Mouse (Mus musculus) cerebellum, postnatal 36 days (tissue): Measurements from ENCODE around the gene Iqgap1.

Experiments used
- DNase-seq, 2 experiments: peaks; one replicate each; pipeline ENCODE4 v3.0.0; 2021 to 2022; ENCODE audit warnings: mixed read lengths in 2 of 2

The Iqgap1 gene

DNA sequence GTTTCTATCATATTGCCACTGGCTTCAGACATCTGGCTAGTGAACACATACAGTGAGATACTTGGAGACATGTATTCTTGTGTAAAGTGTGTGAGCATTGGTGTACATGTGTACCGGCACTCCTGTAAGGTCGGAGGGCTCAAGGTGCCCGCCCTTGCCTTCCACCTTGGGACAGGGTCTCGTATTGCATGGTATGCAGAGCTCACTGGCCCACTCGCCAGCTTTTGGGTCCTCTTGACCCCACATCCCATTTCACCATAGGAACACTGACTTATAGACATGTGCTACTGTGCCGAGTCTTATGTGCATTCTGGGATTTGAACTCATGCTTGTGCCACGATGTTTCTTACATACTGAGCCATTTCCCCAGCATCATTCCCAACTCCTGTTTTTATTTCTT lies 115.4 kb downstream of the Iqgap1 start:
- no peak for DNase-seq

DNA sequence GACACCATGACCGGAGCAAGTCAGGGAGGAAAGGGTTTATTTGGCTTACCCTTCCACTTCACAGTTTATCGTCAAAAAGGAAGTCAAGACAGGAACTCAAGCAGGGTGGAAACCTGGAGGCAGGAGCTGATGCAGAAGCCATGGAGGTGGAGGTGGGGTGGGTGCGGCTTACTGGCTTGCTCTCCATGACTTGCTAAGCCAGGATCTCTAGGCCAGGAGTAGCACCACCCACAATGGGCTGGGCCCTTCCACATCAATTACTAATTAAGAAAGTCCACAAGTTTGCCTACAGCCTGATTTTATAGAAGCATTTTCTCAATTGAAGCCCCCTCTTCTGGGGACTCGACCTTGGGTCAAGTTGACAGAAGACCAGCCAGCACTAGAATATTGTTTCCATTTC lies 121.7 kb downstream of the Iqgap1 start:
- no peak for DNase-seq

DNA sequence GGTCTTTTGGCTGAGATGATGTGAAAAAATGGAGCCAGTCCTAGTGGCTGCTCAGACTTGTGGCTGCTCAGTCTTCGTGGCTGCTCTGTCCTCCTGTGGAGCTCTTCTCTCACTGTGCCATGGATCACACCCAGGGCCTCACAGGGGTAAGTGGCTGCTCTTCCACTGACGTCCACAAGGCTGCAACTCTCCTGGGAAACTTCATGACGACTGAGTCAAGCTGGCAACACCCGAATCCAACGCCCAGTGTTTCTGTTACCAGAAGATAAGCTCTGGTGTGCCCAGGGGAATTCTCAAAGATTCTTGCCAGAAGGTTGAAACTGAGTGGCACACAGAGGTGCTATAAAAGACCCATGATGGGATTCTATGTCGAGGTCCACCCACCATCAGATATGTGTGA lies 123.3 kb downstream of the Iqgap1 start:
- no peak for DNase-seq

DNA sequence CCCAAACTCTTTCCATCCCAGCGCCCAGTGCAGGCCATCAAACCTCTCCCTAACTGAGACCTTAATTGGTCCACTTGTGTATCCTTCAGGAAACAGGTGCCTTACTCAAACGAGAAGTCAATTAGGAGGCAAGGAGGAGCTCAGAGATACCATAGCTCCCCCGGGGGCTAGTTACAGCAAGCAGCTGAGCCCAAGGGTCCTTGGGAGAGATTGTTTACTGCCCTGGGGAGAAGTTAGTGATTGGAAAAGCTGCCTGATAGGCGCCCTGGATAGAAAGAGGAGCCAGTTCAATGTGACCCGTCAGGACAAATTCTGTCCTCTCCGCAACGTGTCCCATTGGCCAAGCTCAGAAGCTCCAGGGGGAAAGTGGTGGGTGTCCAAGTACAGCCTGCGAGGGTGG lies 126.1 kb downstream of the Iqgap1 start:
- no peak for DNase-seq

DNA sequence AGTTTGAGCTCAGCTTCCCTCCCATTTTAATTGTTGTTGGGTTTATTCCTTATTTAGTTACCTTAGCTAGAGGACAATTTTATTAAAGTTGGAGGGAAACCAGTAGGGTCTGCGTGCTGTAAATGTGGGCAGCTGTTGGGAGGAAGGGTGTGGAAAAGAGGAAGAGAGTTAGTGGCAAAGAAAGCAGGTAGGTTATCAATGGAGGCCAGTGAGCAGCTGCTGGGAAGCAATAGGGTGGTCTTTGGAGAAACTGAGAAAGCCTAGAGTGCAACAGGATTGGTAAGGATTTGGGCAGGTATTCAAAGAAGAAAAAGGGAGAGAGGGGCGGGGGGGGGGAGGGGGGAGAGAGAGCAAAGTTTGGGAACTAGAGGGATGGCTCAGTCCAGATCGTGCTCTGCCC lies 126.8 kb downstream of the Iqgap1 start:
- no peak for DNase-seq

DNA sequence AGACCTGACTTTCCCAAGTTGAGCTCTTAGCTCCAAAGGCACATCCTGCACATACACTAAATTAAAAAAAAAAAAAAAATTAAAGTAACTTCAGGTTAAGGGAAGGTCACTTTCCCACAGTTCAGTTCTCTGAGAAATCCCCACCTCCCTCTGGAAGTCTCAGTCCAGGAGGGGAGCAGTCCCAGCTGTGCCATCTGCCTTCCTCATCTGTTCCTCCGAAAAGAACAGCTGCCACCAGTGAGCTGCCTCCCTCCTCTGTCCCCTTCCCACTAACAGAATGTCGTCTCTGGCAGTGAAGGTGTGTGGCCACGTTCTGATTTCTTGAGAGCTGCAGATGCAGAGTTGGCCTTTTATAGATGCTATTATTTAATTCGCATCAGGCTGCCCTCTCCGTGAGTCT lies 127.9 kb downstream of the Iqgap1 start:
- no peak for DNase-seq

DNA sequence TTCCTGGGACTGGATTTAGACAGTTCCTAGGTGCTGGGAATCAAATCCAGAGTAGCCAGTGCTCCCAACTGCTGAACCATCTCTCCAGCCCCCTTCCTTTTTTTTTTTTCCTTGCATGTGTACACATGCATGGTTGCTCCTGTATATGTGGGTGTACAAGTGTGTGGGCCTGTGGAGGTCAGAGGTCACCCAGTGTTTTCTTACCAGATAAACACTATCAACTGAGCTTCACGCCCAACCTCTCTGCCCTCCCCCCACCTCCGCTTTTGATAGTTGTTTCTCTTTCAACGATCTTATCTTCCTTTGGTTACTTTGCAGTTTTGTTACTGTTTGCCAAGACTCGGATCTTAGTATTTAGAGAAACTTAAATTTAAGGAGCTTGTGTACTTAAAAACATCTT lies 128.9 kb downstream of the Iqgap1 start:
- no peak for DNase-seq

DNA sequence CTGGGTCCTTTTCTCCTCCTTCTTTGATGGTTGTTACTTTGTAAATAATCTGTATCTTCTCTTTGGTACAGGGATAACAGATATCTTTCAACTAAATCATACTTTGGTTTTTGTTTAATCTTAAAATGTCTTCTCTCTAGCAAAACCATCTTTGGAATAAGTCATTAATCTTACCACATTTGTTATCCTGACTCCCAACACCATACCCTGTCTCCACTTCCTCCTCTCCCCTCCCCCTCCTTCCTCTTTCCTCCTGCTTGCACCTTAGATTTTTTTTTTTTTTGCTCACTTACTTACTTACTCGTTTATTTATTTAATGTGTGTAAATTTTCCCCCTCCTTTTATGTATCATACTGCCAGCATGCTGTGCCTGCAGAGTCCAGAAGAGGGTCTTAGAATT lies 129.4 kb downstream of the Iqgap1 start:
- no peak for DNase-seq

DNA sequence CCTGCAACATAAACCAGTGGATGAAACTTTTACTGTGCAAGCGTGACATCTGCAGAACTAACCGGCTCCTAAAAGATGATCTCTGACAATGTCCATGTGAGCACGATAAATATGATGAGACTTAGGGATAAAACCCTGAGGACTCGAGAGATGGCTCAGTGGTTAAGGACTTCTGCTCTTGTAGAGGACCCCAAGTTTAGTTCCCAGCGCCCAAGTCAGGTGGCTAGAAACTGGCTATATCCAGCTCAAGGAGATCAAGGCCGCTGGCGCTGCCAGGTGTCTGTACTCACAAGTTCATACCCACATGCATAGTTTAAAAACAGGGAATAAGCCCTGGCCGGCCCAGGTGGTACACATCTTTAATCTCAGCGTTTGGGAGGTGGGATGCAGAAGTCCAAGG lies 133.3 kb downstream of the Iqgap1 start:
- no peak for DNase-seq

DNA sequence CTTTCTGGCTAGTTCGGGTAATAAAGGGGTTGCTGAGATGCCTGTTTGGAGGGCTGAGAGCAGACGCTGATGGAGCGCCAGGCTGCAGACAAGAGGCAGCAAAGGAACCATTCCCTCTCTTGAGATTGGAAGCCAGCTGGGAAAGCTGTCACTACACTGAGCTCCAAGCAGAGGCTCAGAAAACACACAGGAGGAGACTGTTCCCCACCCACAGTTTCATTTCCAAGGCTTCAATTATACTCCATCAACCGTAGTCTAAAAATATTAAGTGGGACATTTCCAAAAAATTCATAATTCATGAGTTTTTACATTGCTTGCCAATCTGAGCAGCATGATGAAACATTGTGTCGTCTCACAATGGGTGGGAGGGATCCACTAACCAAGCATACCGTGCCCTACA lies 134.6 kb downstream of the Iqgap1 start:
- no peak for DNase-seq

DNA sequence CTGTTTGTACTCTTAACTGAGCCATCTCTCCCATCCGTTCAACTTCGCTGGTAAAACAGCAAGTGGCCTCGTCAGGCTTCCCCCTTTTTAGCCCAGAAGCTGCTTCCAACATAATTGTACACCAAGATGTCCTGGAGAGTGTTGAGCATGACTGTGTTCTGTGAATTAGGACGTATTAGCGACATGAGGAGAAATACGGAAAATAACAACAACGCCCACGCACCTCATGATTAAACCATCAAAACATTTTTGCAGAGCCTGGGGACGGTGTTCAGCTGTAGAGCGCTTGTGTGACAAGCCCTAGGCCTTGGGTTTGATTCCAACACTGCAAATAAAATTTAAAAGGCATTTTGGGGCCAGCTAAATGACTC lies 136.6 kb downstream of the Iqgap1 start:
- no peak for DNase-seq

DNA sequence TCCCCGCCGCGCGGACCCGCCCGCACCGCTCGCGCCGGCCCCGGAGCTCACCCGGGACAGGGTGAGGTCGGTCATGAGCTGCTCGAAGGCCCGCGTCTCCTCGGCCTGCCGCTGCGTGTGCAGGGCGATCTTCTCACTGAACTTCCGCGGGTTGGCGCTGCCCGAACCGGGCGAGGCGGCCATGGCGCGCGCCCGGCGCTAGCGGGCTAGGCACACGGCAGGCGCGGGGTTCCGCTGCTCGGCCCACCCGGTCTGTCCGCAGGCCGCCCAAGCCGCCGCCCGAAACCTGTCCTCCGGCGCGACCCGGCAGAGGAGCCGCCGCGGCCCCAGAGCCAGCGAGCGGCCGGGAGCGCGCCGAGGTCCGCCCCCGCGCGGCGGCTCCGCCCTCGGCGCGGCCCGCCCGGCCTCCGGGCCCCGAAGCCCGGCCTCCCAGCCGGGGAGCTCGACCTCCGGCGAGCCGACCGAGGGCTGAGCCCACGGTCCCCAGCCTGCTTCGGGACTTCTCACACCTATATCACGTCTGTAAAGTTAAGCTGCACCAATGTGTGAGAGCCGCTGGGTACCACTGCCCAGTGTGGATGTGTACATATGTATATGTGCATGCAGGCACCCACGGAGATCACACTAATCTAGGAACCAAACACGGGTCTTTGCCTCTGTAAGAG lies 137.1 kb downstream of the Iqgap1 start, which contains the start of gene Crtc3:
Crtc3 (minus strand) TSS at position 322 of the 665 bp plus-strand sequence.
- DNase-seq, result peak; percentile 75 to 77

DNA sequence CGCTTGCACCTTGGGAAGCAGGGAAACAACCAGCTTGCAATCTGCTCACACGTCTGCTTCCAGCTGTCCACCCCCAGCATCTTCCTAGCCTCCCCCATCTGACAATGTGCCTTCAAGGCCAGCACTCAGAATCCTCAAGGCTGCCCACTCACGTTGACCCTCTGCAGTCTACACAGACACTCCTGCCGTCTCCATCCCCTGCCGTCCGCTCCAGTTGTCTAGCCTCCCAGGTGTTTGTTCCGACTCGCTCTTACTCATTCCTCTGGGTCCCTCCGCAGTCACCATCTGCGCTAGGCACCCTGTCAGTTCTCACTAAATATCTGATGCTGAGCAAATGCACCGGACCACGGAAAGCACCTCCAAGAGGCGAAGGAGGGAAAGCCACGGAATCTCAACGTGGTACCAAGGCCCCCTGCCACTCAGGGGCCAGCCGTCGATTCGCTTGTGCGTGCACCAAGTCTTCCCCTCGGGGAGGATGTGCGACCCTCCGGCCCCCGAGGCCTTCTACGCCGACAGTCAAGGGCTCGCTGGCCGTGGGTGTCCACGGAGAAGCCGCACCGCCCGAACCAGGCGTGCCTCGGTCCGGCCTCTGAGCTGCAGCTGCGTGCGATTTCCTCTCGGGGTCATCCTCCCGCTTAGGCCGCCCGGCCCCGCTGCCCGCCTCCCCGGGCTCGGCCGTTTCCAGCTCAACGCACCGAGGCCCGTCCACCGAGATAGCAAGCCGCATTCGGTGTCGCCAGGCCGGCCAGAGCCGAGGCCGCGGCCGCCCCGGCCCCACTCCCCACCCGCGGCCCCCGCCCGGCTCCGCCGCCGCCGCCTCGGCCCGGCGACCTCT lies 137.8 kb downstream of the Iqgap1 start:
- DNase-seq, result peak; percentile 64 to 74

DNA sequence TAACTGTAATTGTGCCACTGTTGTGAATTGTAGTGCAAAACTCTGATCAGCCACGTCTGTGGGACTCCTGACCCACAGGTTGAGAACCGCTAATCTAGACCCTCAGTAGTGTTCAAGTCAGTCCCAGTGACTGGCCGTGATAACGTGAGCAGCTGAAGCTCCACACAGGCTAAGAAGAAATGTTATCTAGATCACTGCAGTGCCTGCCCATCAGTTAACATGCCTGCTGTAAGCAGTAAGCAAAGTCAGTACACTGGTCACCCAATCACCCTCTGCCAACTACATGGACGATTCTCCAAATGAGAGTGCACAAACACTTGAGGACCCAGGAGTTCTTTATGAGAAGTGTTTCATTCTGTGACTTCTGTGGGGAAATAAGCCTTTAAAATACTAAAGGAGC lies 140.1 kb downstream of the Iqgap1 start:
- DNase-seq, result no peak

DNA sequence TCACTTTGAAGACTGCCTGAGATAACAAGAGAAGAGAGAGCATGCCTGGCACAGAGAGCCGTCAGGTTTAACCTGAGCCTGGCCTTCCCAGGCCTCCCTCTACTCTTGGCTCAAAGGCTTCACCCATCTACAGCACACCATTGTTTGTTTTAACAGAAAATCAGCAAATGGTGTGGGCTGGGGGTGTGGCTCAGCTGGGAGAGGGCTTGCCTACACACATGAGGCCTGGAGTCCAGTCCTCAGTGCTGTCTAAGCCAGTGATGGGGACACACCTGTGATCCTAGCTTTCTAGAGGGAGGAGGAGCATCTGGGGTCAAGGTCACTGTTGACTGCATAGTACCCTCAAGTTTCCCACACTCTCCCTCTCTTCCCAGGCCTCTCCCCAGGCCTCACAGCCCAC lies 143.1 kb downstream of the Iqgap1 start:
- no peak for DNase-seq

DNA sequence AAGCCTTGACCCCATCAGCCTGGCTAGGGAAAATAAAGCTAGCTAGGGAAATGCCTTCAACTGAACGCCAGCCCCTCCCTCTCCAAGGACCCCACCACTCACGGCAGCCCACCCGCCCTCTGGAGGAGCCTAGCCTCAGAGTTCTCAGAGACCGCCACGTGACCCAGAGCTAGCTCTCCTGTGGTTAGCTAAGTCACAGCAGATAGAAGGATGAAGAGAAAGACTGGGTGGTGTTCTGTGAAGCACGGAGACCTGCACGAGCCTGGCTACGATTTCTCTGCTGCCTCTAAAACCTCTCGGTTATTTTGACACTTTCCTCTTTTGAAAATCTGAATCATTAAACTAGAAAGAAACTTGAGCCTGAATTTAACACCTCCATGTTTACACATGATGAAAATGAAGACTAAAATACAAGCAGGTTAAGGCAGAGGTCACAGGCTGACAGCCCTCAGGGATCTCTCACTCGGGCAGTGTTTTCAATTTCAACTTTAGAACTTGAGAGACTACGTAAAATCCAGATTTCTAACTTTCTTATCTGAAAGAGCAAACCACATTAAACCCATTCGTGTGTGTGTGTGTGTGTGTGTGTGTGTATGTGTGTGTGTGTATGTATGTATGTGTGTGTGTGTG lies 145.4 kb downstream of the Iqgap1 start:
- DNase-seq, result no peak

DNA sequence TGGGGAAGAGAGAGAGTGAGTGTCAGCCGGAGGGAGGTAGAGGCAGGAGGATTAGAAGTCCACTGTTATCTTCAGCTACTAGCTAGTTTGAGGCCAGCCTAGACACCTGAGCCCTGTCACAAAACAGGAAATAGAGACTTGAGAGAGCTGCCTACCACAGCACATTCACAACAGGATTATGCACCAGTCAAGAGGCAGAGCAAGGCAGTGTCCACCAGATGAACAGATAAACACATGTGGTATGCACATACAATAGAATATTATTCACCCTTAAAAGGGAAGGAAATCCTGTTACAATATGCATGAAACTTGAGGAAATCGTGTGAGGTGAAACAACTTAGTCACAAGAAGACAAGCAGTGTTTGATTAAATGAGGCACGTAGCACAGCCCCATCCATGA lies 153.5 kb downstream of the Iqgap1 start:
- DNase-seq, result no peak

DNA sequence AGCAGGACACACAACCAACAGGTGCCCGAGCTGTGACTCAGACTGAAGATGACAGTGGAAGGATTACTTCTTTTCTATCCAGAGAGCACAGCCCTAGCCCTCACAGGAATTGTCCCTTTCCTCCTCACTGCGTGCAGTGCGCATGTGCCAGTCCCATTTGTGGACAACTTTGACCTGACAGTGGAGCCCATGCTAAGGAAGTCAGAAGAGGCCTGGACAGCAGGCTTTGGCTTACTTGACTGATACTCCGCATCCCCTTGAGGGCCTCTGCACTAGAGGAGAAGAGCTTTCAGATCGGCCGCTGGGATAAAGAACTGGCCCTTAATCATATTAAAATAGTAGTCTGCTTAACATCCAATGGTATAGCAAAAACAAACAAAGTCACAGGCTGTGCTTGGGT lies 154.9 kb downstream of the Iqgap1 start:
- no peak for DNase-seq

DNA sequence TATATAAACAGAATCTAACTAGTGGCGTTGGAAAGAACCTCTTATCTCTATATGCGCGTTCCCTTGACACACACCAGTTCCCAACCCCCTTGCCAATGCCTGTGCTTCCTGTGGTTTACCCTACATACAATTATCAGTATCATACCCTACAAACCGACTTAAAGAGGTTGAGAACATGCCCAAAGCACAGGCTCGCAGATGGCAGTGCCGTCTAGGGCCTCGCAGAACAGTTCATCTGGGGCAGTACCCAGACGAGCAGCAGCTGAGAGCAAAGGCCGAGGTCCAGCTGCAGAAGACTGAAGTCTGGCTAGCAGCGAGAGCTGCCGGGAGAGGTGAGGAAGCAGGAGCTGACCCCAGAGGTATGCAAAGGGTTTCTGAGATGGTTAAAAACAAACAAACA lies 158.6 kb downstream of the Iqgap1 start:
- DNase-seq, result no peak

DNA sequence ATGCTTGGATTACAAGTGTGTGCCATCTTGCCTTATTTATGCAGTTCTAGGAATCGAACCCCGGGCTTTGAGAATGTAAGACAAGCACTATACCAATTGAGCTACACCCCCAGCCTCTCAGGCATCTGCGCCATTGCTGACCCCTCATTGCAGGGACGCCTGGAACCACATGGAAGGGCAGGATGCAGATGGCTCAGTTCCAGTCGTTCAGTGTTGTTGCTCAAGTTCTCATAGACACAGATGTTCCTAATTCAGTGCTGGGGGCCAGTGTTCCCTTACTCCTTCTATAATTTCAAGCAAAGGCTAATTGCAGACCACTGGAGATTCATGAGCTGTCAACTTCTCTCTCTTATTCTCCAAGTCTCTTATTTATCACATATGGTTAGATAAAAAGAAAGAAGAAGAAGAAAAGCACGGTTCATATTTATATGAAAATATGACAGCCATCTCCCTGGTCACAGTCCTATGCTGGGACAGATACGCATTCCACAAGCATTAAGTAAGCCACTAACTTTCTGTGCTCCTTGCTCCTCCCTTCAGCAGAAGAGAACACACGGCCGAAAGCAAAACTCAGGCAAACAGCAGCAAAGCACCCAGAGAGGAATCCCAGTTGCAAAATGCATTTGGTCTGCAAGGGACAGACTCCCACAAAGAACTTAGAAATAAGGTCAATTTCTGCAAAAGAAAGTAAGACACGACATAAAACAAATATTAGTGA lies 159.4 kb downstream of the Iqgap1 start:
- no peak for DNase-seq
